Mouse (Mus musculus): ENCODE measurements around the gene Adam17.

DNA sequence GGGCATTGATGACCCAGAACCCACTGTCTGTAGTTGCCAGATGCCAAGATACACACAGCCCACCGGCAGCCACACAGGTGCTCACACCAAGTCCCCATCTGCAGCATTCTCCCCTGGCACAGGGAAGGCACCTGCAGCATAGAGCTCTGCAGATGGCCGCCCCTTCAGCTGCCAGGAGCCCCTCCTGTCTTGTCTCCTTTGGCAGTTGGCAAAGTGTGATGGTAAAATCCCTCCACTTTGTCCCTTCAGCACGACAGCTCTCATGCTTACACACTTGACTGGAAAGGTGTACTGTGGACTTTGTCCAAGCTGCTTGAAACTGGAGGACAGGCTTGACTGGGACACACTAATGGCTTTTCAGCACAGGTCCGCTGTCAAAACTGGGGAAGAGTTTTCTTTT, 53.1 kb downstream of the Adam17 start:
- no peak for TF ChIP-seq CTCF (IDR thresholded peaks at IDR 0.05; ENCODE audit: extremely low read depth, insufficient read depth, low read length)
- no peak for TF ChIP-seq POLR2A (IDR thresholded peaks at IDR 0.05; ENCODE audit: extremely low read depth, insufficient read depth, low read length)

All from cortical plate, adult 2 months (tissue).